Mouse (Mus musculus) forebrain, embryonic 15.5 days (tissue): ENCODE measurements around the gene Col18a1. TPM values are rescaled to one million over a fixed set of nuclear protein-coding genes. Genes with fewer than 3 reads are reported as not detected.

ENCODE experiments used
- ATAC-seq: fragments of 200-750 bp; cut with Nextera tagmentation; replicated peaks from 2 replicates; pipeline ENCODE4 v1.8.0; 2017; ENCODE audit warnings: mild to moderate bottlenecking, moderate TSS enrichment, moderate library complexity
- H3K27ac ChIP-seq: fragments of 300-500 bp; sonication (generic); replicated peaks from 2 replicates; pipeline ENCODE4 v1.5.1; 2015; ENCODE audit warnings: mild to moderate bottlenecking, inconsistent platforms
- H3K27me3 ChIP-seq: fragments of 300-500 bp; sonication (generic); 2 replicates; pipeline ENCODE4 v1.6.1; 2015; ENCODE audit warnings: inconsistent platforms
- H3K36me3 ChIP-seq: fragments of 300-500 bp; sonication (generic); 2 replicates; pipeline ENCODE4 v1.6.1; 2015; ENCODE audit warnings: mild to moderate bottlenecking, inconsistent platforms
- H3K4me1 ChIP-seq: fragments of 300-500 bp; sonication (generic); 2 replicates; pipeline ENCODE4 v1.6.1; 2015; ENCODE audit warnings: inconsistent platforms
- H3K4me2 ChIP-seq: fragments of 300-500 bp; sonication (generic); replicated peaks from 2 replicates; pipeline ENCODE4 v1.6.1; 2015; ENCODE audit warnings: mild to moderate bottlenecking, inconsistent platforms
- H3K4me3 ChIP-seq: fragments of 300-500 bp; sonication (generic); 2 replicates; pipeline ENCODE4 v1.5.1; 2015; ENCODE audit warnings: mild to moderate bottlenecking, inconsistent platforms
- H3K9ac ChIP-seq: fragments of 300-500 bp; sonication (generic); replicated peaks from 2 replicates; pipeline ENCODE4 v1.6.1; 2015; ENCODE audit warnings: mild to moderate bottlenecking, inconsistent platforms
- H3K9me3 ChIP-seq: fragments of 300-500 bp; sonication (generic); 2 replicates; pipeline ENCODE4 v1.6.1; 2016; ENCODE audit warnings: inconsistent platforms
- WGBS: fragments of 180-500 bp; shearing (Covaris S2); methylation state at CpG from one replicate; pipeline ENCODE4 v1.1.7; 2015; ENCODE audit warnings: mixed read lengths; 5-methylcytosine and 5-hydroxymethylcytosine counted together
- polyA plus RNA-seq: library from polyadenylated mRNA; unstranded; fragments of >200 nt; fragmentation: Nextera tagmentation; extraction: Ambion mirVana; gene quantifications from 2 replicates; pipeline ENCODE4 v1.2.1, GENCODE M21; 2015

Col18a1 gene
- polyA plus RNA-seq, 1 experiment from 2014 or later = 23.5 TPM

DNA sequence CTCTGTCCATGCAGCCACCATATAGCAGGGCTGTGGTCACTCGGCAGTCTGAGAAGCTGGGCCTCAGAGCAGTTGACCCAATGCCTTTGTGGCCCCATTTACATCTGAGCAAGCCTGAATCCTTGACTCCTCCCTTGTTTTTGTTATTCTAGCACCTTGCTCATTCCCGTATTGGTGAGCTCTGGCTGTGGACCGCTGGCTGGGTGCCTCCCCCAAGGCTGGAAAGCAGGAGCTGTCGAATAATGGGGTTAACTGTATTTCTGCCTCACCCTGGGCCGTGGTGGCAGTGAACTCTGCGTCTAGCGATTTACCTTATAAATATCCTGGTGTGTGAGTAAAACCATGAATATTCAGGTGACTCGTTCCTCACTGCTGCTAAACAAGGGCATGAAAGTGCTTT is 149.8 kb downstream of the Col18a1 start:
- H3K27me3 ChIP-seq = no peaks in the 10 kb centered on the region
- WGBS = 35% methylated on average over 8 of the region's 8 CpGs
- no peak overlapping the region for H3K9ac ChIP-seq
- H3K27ac ChIP-seq = no peak overlapping the region
- ATAC-seq = no peak
- no peak overlapping the region for H3K4me2 ChIP-seq
- H3K4me1 ChIP-seq = peaks cover 3% of the 10 kb centered on the region; the same call in 1 of the 2 replicates
- H3K9me3 ChIP-seq = no peaks in the 10 kb centered on the region
- no peak overlapping the region for H3K4me3 ChIP-seq
- no peaks in the 10 kb centered on the region for H3K36me3 ChIP-seq

DNA sequence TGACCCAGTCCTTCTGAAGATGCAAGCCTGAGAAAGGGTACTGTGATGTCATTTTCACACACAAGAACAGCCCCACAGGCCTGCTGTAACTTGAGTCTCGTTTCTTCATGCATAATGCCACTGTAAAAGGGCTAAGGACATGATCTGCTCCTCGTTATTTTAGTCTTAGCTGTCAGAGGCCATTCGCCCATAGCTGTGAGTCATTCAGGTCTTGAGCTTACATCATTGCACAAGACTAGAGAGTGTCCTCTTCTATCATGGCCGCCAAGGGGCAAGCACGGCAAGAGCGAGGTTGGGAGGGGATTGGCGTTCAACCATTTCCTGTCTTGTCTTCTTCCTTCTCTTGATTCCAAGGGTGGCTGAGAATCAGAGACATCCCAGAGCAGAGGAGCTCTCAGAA is 150.3 kb downstream of the Col18a1 start:
- H3K36me3 ChIP-seq = no peaks in the 10 kb centered on the region
- no peak overlapping the region for H3K9ac ChIP-seq
- no peak overlapping the region for H3K27ac ChIP-seq
- WGBS = 71% methylated on average over 7 of the region's 7 CpGs
- H3K4me1 ChIP-seq = no peaks in the 10 kb centered on the region
- no peaks in the 10 kb centered on the region for H3K27me3 ChIP-seq
- H3K4me3 ChIP-seq = no peak overlapping the region
- ATAC-seq = no peak
- H3K9me3 ChIP-seq = no peaks in the 10 kb centered on the region
- no peak overlapping the region for H3K4me2 ChIP-seq

DNA sequence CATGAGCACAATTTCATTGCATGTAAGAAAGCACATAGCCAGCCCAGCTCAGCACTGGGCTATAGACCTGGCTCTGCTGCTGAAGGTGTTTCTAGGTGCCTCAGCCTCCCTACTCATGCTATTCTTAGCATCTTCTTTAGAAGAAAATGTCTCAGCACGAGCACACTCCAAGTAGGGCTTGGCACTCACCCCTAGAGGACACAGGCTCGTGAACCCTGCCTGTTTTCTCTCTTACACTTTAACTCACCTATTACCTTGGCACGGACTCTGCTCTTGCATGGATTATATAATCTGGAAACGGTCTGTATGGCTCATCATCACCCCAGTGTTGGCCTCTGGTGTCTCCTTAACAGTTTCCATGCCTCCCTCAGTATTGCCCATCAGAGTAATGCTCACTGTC is 154.7 kb downstream of the Col18a1 start:
- no peak overlapping the region for H3K4me3 ChIP-seq
- H3K9ac ChIP-seq = no peak overlapping the region
- no peaks in the 10 kb centered on the region for H3K9me3 ChIP-seq
- peaks cover 15% of the 10 kb centered on the region for H3K4me1 ChIP-seq
- ATAC-seq = no peak
- no peaks in the 10 kb centered on the region for H3K36me3 ChIP-seq
- WGBS = 84% methylated on average over 4 of the region's 4 CpGs
- no peak overlapping the region for H3K4me2 ChIP-seq
- no peak overlapping the region for H3K27ac ChIP-seq
- H3K27me3 ChIP-seq = no peaks in the 10 kb centered on the region

DNA sequence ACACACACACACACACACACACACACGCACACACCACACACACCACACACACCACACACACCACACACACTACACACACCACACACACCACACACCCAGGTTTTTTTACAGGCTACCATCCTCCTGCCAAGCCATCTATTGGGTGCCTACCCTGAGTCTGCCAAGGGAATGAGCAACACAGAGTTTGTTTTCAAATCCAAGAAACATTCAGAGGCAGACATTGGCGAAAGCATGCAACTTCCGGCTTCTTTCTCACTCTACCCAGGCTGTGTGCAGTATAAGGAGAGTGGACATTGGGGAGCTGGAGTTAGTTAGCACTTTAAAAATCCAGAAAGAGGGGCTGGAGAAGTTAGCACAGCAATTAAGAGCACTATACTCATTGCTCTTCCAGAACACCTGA is 157.7 kb downstream of the Col18a1 start:
- Histone ChIP-seq H3K27me3 (no peaks in the 10 kb centered on the region), H3K9me3 (no peaks in the 10 kb centered on the region), H3K4me3 (no peak overlapping the region), H3K36me3 (no peaks in the 10 kb centered on the region), H3K4me1 (peaks cover 15% of the 10 kb centered on the region), H3K9ac (no peak overlapping the region), H3K27ac (peak overlapping the region; percentile 14; the same call in 1 of the 2 replicates), H3K4me2 (no peak overlapping the region)
- WGBS = 68% methylated on average over 3 of the region's 3 CpGs
- peak; percentile 48 for ATAC-seq

DNA sequence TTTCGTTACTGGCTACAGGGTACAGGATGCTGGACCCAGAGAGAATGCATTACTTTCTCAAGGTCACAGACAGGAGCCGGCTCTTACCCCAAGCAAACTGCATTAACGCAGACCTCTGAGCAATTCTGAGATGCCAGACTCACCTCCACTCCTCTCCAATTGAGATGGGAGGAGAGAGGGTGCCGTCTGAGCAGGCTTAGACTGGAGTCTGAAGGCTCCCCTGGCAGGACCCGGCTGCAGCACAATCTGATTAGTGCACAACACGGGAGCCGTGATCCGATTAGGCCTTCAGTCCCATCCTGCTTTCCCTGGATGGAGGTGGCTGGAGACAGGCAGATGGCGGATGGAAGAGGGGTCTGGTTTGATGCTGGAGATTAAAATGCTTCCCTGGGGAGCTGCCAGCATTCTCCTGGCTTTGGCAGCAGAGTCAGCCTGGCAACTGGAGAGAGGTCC is 158.2 kb downstream of the Col18a1 start:
- Histone ChIP-seq H3K4me3 (no peak overlapping the region), H3K9me3 (no peaks in the 10 kb centered on the region), H3K4me1 (peaks cover 15% of the 10 kb centered on the region), H3K36me3 (no peaks in the 10 kb centered on the region), H3K9ac (0 out of 2 replicates have a peak overlapping the region, but pooled peaks have one; percentile 15), H3K4me2 (no peak overlapping the region), H3K27me3 (no peaks in the 10 kb centered on the region), H3K27ac (peak overlapping the region; percentile 80)
- peak; percentile 78 for ATAC-seq
- 20% methylated on average over 9 of the region's 9 CpGs for WGBS

DNA sequence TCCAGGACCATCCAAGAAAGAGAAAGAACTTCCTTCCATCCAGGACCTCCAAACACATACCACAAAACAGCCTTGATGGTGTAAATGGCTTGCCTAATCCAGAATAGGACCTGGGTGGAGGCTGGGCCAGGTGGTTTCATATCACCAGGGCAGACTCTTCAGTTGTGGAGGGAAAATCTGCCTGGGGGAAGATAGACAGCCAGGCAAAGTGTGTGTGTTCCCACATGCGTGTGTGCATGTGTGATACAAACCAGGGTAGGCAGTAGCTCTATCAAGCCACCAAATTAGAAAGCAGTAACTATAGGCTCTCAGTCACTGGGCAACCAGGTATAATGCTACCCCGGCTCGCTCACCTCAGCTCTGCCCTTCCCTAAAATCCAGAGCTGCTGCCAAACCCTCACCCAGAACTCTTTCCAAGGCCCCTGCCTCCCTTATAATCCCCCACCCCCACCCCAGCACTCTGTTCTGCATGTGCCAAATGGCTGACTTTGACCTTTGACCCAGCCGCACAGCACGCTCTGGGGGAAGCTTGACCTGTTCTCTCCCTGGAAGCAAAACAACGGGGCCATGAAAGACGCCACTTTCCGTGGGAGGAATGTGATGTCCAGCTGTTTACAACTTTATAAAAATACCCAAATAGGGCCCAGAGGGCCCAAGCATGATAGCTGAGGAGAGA is 158.8 kb downstream of the Col18a1 start:
- Histone ChIP-seq H3K4me2 (no peak overlapping the region), H3K9ac (no peak overlapping the region), H3K4me1 (peaks cover 15% of the 10 kb centered on the region), H3K36me3 (no peaks in the 10 kb centered on the region), H3K27ac (peak overlapping the region; percentile 80), H3K27me3 (no peaks in the 10 kb centered on the region), H3K4me3 (no peak overlapping the region), H3K9me3 (no peaks in the 10 kb centered on the region)
- whole genome bisulfite sequencing = 49% methylated on average over 8 of the region's 8 CpGs
- ATAC-seq = no peak

DNA sequence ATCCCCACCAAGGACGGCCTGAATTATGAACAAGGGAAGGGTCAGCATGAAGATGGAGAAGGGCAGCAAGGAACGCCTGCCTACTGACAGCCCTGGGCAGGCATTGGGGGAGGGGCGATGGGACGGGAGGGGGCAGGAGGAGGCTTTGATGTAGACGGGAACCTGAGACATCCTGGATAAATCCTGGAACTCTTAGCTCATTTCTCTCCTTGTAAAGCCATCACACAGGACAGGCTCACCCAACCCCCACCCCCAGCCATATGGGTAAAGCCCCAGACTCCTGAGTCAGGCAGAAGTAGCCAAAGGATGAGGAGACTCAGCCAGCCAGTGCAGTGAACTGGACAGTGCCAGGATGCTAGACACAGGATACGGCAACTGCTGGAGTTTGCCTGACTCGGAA is 161.4 kb downstream of the Col18a1 start:
- 47% methylated on average over 7 of the region's 7 CpGs for WGBS
- Histone ChIP-seq H3K4me3 (no peak overlapping the region), H3K27me3 (no peaks in the 10 kb centered on the region), H3K9ac (no peak overlapping the region), H3K9me3 (no peaks in the 10 kb centered on the region), H3K4me2 (no peak overlapping the region), H3K4me1 (peaks cover 15% of the 10 kb centered on the region), H3K27ac (no peak overlapping the region), H3K36me3 (no peaks in the 10 kb centered on the region)
- ATAC-seq = no peak

Other genes starting within 250 kb of the Col18a1 start
- 56.3 and 59.4 TPM in 2 replicates for gene Pcbp3, start 204.7 kb downstream of the Col18a1 start, polyA plus RNA-seq
- gene Slc19a1, start 134.3 kb downstream of the Col18a1 start, polyA plus RNA-seq = 35.4 and 37.9 TPM in 2 replicates
- 45.2 and 53.4 TPM in 2 replicates for gene Pofut2, start 92.7 kb upstream of the Col18a1 start, polyA plus RNA-seq